Mouse (Mus musculus) liver, embryonic 14.5 days (tissue): ENCODE measurements around the gene Heatr3.

Source experiments
- CTCF ChIP-seq: IDR thresholded peaks from 2 replicates; pipeline ENCODE4 v1.5.1; 2016; ENCODE audit warnings: antibody characterized with exemption, low read depth, control low read depth
- EP300 ChIP-seq: IDR thresholded peaks from 2 replicates; pipeline ENCODE4 v1.6.1; 2016; ENCODE audit warnings: antibody characterized with exemption, low read depth

DNA sequence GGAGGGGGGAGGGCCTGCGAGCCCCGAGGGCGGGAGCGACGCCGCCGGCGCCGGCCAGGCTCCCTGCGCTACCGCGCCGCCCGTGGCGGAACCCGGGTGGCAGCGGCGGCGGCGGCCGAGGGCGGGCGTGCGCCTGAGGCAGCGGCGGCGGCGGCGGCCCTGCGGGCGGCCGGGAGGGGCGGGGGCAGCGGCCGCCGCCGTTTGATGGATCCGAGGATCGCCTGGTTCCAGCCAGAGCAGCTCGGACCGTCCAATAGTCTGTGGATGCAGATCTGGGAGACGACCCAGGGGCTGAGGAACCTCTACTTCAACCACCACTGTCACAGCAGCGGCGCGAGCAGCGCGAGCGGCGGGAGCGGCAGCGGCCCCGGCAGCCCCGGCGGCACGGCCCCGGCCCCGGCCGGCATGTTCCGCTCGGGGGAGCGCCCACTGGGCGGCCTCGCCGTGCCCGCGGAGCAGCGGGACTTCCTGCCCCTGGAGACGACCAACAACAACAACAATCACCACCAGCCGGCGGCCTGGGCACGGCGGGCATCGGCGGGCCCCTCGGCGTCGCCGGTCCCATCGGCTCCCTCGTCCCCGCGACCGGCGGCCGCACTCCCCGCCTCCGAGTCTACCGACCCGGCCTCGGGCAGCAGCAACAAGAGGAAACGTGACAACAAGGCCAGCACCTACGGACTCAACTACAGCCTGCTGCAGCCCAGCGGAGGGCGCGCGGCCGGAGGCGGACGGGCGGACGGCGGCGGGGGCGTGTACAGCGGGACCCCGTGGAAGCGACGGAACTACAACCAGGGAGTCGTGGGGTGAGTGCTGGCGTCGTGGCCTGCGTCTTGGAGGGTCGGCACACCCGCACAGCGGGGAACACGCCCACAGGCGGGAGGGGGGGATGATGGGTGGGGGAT lies 62.3 kb downstream of the Heatr3 start:
- TF ChIP-seq CTCF (no peak), EP300 (no peak)
